Mouse (Mus musculus) spleen, adult 2 months (tissue): ENCODE data around the gene Snx20.

ENCODE experiments used
- CTCF ChIP-seq: fragments of 200-500 bp; IDR thresholded peaks from 2 replicates; pipeline ENCODE4 v1.5.1; 2011; ENCODE audit warnings: mild to moderate bottlenecking, inconsistent platforms; ENCODE audit not compliant: insufficient read depth, insufficient read length, insufficient replicate concordance; ENCODE audit errors: extremely low read depth
- POLR2A ChIP-seq: fragments of 200-500 bp; IDR thresholded peaks from 2 replicates; pipeline ENCODE4 v1.6.1; 2011; ENCODE audit warnings: low read depth, low read length, inconsistent platforms

DNA sequence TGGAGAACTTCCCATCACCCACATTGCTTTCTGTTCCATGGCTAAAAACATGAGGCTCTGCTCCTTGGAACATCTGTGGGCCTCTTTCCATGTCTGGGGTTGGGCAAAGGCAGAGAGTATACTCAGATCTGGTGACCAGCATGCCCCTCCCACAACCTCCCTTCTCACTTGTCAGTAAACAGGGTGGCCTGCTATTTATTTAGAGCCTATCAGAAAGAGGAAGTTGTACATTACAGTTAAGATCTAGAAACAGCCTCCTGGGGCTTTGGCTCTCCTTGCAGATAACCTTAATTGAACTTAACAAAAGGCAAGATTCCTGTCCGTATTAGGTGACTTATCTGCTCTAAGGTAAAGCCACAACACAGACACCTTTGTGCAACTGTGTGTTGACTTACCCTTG is 30.5 kb upstream of the Snx20 start:
- TF ChIP-seq CTCF (no peak), POLR2A (no peak)
